Mouse (Mus musculus): Measurements from ENCODE around the gene Rpain. TPM values are rescaled to one million over a fixed set of nuclear protein-coding genes. Genes with fewer than 3 reads are reported as not detected.

The Rpain gene
- polyA plus RNA-seq, 1 experiment from 2014 or later: 78.1 TPM

Other genes starting within 250 kb of the Rpain start
- gene Zfp3, start 206.0 kb upstream of the Rpain start, polyA plus RNA-seq (2016; fragmentation: Nextera tagmentation; extraction: Ambion mirVana): 6.8 and 7.2 TPM in 2 replicates
- gene Scimp, start 157.6 kb upstream of the Rpain start, polyA plus RNA-seq (2016; fragmentation: Nextera tagmentation; extraction: Ambion mirVana): not detected in 2 replicates
- gene Rabep1, start 125.4 kb upstream of the Rpain start, polyA plus RNA-seq (2016; fragmentation: Nextera tagmentation; extraction: Ambion mirVana): 36.9 and 38.0 TPM in 2 replicates
- gene Nup88, start 240 bp upstream of the Rpain start, polyA plus RNA-seq (2016; fragmentation: Nextera tagmentation; extraction: Ambion mirVana): 145 and 147 TPM in 2 replicates
- 259 and 269 TPM in 2 replicates for gene C1qbp, start 12.8 kb downstream of the Rpain start, polyA plus RNA-seq (2016; fragmentation: Nextera tagmentation; extraction: Ambion mirVana)
- gene Dhx33, start 34.2 kb downstream of the Rpain start, polyA plus RNA-seq (2016; fragmentation: Nextera tagmentation; extraction: Ambion mirVana): 28.2 and 29.4 TPM in 2 replicates
- 54.0 and 56.8 TPM in 2 replicates for gene Mis12, start 49.4 kb downstream of the Rpain start, polyA plus RNA-seq (2016; fragmentation: Nextera tagmentation; extraction: Ambion mirVana)
- gene Derl2, start 49.6 kb downstream of the Rpain start, polyA plus RNA-seq (2016; fragmentation: Nextera tagmentation; extraction: Ambion mirVana): 37.2 and 38.3 TPM in 2 replicates
- gene 6330403K07Rik, start 63.3 kb downstream of the Rpain start, polyA plus RNA-seq (2016; fragmentation: Nextera tagmentation; extraction: Ambion mirVana): 250 and 257 TPM in 2 replicates
- 0.05 TPM in 2 replicates for gene Nlrp1a, start 174.5 kb downstream of the Rpain start, polyA plus RNA-seq (2016; fragmentation: Nextera tagmentation; extraction: Ambion mirVana)